Mouse (Mus musculus): ENCODE results near the gene Grin2d. TPM values are rescaled to one million over a fixed set of nuclear protein-coding genes. Genes with fewer than 3 reads are reported as not detected.

Grin2d gene
- total RNA-seq, 2 experiments from 2014 or later = 10.2 to 12.3 TPM

DNA sequence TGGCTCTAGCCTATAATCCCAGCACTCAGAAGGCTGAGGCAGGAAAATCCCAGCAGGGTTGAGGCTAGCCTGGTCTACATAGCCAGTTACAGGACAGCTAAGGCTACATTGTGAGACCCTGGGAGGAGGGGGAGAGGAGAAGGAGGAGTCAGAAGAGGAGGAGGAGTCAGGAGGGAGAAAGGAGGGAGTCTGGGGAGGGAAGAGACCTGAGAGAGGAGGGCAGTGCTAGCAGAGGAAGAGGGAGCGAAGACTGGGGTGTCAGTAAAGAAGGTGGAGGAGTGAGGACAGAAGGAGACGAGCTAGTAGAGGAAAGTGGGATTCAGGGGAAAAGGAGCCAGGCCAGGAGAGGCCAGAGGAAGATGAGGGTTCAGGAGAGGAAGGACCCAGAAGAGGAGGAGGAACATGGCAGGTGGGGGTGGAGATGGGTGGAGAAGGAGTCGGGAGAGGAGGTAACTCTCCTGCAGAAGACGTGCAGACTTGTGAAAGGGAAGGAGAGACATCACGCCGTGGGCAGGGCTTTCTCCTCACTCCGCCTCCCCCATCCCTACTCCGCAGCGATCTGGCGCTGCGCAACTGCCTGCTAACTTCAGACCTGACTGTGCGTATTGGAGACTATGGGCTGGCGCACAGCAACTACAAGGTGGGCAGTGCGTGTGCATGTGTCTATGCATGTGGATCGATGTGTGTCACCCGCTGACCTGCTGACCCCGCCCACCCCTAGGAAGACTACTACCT is 86.3 kb downstream of the Grin2d start:
- peak in 1 of 2 experiments; percentile 27 for DNase-seq (ENCODE audit: low spot score in 2 of 2)
- intact Hi-C loops (cut with DNase I) = no loop called here

GRCm38 (mm10) chr7:45790721-45791120 is 87.5 kb downstream of the Grin2d start:
- no peak for DNase-seq (ENCODE audit: low spot score in 2 of 2)
- intact Hi-C loops (cut with DNase I) = no loop called here

GRCm38 (mm10) chr7:45787642-45788041 is 90.5 kb downstream of the Grin2d start:
- peak in 1 of 2 experiments; percentile 6 for DNase-seq (ENCODE audit: low spot score in 2 of 2)
- intact Hi-C loops (cut with DNase I) = no loop called here

DNA sequence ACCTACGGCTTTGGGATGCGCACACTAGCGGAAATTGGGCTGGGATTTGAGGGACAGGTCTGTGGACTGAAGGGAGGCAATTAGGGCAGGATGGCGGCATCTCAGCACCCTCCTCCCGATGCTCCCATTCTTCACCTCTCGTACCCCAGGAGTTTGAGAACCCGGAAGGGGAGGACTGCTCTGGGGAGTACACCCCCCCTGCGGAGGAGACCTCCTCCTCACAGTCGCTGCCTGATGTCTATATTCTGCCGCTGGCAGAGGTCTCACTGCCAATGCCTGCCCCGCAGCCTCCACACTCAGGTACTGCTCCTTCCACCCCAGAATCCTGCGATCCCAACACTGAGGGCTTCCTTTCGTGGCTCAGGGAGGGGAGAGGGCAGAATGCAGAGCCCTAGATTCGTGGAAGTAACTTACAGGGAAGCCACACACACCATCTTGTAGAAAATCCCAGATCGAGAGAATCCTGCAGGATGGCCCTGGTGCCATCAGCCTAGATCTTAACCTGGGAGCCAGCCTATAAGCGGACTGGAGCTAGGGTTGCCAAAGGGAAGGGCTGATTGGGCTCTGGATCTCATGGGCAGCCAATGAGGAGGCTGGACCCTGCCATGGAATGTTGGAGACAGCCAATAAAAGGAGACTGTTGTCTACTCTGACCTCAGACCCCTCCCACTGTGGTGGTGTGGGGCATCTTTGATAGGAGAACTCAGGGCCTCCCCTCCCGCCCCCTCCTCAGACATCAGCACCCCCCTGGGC is 91.3 kb downstream of the Grin2d start:
- peak in 1 of 2 experiments; percentile 50 for DNase-seq (ENCODE audit: low spot score in 2 of 2)
- intact Hi-C loops (cut with DNase I) = no loop called here

GRCm38 (mm10) chr7:45786136-45786578 is 92.0 kb downstream of the Grin2d start:
- intact Hi-C loops (cut with DNase I) = no loop called here
- peak in 1 of 2 experiments; percentile 34 for DNase-seq (ENCODE audit: low spot score in 2 of 2)

DNA sequence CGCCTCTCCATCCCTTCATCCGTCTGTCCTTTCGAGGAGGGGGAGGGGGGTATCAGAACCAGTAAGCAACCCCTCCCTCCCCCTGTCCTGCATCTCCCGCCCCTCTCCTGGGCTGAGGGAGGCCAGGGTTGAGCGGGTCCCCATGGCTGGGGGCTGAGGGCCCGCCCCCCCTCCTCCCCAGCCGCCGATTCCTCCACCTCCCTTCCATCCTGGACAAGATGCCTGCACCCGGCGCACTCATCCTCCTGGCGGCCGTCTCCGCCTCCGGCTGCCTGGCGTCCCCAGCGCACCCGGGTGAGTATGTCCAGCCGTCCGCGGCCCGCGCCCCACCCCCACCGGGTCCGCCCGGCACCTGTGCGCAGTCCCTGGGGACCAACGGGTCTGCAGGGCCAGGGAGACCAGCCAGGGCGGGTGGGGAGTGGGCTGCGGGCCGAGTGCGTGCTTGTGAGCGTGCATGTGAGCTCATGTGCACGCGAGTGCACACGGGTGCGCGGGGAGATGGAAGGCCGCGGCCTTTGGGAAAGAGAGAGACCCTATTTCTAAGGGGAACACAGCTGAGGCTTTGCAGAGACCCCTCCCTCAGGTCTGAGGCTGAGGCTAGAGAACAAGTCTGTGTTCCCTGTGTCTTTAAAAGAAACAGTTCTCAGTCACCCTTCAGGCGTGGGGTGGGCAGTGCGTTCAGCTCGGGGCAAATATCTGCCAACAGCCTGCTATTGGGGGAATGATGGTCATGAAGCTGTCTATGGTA is 92.6 kb downstream of the Grin2d start:
- intact Hi-C loops (cut with DNase I) = no loop called here
- DNase-seq (ENCODE audit: low spot score in 2 of 2) = no peak

DNA sequence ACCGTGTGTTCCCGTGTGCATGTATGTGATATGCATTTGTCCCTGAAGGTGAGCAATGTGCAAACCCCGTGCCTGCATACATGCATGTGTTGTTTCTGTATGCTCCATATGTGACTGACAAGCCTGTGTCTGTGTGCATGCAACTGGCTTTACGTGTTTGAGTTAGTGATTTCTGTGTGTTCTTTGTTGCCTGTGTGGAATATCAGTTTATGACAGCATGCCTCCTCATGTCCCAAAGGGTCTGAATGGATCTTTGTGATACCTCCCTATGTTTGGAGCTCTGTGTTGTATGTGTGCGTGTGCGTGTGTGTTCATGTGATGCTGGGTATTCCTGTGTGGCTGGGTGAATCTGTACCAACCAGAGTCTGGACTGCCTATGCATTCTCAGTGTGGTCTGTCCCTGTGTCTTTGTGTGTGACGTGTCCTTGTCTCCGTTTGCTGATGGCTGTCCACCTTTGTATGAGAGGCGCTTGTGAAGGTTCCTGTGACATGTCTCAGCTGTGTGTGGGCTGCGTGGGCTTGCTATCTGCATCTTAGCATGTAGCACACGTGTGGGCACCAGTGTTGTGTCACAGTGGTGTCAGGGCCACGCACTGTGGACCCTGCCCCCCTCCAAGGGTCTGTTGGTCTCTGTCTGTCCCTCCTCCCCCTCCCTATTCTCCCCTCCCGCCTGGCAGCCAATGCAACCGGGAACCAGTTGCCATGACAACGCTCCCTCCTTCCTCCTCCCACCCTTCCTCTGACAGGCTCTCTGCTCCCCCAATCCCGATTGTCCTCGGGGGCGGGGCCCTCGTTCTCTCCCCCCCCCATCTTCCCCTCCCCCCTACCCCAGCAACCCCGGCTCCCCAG is 93.4 kb downstream of the Grin2d start, which contains the start of gene Sult2b1:
Gene Sult2b1, minus strand, starts transcription at position 146 of the 849 bp plus-strand sequence.
- peak; percentile 89 for DNase-seq (ENCODE audit: low spot score in 2 of 2)
- intact Hi-C loops (cut with DNase I) = loop anchor here (1.0 kb wide), 1 partner anchor 42 kb away; no protein-coding TSS in a partner anchor

DNA sequence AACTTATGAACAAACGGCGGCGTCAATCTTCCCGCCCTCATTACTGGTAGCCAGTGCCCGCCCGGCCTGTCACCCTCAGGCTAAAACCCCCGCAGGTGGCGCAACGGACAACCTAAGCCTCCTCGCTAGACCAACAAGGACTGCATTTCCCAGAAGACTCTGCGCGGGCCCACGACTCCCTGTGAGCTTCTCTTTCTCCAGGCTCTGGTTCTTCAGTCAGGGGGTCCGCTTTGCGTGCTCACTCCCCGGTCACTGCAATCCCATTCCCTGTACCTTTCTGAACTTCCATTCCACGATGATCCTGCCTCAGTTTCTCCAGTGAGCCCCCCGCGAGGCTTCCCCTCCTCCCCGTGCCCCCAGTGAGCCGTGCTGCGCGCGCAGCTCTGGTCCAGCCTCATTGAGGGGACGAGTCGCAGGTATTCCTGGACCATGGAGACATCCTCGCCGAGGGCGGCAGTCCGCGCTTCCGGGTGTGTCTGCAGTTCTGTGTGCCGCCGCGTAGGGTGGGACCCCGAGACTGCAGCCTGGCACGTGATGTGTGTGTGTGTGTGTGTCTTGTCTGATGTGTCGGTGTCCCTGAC is 94.6 kb downstream of the Grin2d start, which contains the start of gene Lmtk3:
Gene Lmtk3, plus strand, starts transcription at position 228 of the 581 bp plus-strand sequence.
- DNase-seq (ENCODE audit: low spot score in 2 of 2) = peak; percentile 84 to 87
- intact Hi-C loops (cut with DNase I) = loop anchor here (1.0 kb wide), 1 partner anchor 41 kb away; no protein-coding TSS in a partner anchor

GRCm38 (mm10) chr7:45782271-45782670 is 95.9 kb downstream of the Grin2d start:
- intact Hi-C loops (cut with DNase I) = no loop called here
- no peak for DNase-seq (ENCODE audit: low spot score in 2 of 2)

Other genes with a start within 250 kb of the Grin2d start
- 1 to 10 TPM; 4.1 to 5.1 TPM for gene Mamstr, start 238.4 kb downstream of the Grin2d start, total RNA-seq (2021)
- under 1 TPM in 1 of 2 experiments, not detected in 1; 0.63 TPM for gene Fut2, start 212.0 kb downstream of the Grin2d start, total RNA-seq (2021)
- 1 to 10 TPM; 4.2 to 5.7 TPM for gene Ntn5, start 194.4 kb downstream of the Grin2d start, total RNA-seq (2021)
- under 1 TPM; 0.37 to 0.48 TPM for gene Sec1, start 184.0 kb downstream of the Grin2d start, total RNA-seq (2021)
- gene Car11, start 178.5 kb downstream of the Grin2d start, total RNA-seq (2021) = 100 to 1,000 TPM; 209 to 228 TPM
- 100 to 1,000 TPM; 128 to 138 TPM for gene Dbp, start 173.3 kb downstream of the Grin2d start, total RNA-seq (2021)
- 100 to 1,000 TPM; 284 to 337 TPM for gene Rpl18, start 162.9 kb downstream of the Grin2d start, total RNA-seq (2021)
- gene Sphk2, start 160.4 kb downstream of the Grin2d start, total RNA-seq (2021) = 10 to 100 TPM; 29.9 to 30.0 TPM
- gene Fam83e, start 157.2 kb downstream of the Grin2d start, total RNA-seq (2021) = not detected
- gene Spaca4, start 152.6 kb downstream of the Grin2d start, total RNA-seq (2021) = not detected
- gene Lmtk3, start 94.6 kb downstream of the Grin2d start, total RNA-seq (2021) = 100 to 1,000 TPM; 225 to 267 TPM
- 10 to 100 TPM; 11.4 to 13.8 TPM for gene Sult2b1, start 93.7 kb downstream of the Grin2d start, total RNA-seq (2021)
- 100 to 1,000 TPM; 199 to 210 TPM for gene Cyth2, start 63.8 kb downstream of the Grin2d start, total RNA-seq (2021)
- 1 to 10 TPM; 2.3 to 3.0 TPM for gene Kcnj14, start 53.6 kb downstream of the Grin2d start, total RNA-seq (2021)
- 10 to 100 TPM; 19.5 to 21.0 TPM for gene Grwd1, start 47.4 kb downstream of the Grin2d start, total RNA-seq (2021)
- 10 to 100 TPM; 71.0 to 80.0 TPM for gene Kdelr1, start 5.6 kb downstream of the Grin2d start, total RNA-seq (2021)
- gene Syngr4, start 18.3 kb upstream of the Grin2d start, total RNA-seq (2021) = not detected
- 10 to 100 TPM; 21.8 to 22.0 TPM for gene Tmem143, start 18.6 kb upstream of the Grin2d start, total RNA-seq (2021)
- 1 to 10 TPM; 2.9 to 4.1 TPM for gene Emp3, start 43.0 kb upstream of the Grin2d start, total RNA-seq (2021)
- 1 to 10 TPM; 2.3 to 2.9 TPM for gene Ccdc114, start 45.7 kb upstream of the Grin2d start, total RNA-seq (2021)
- 1 to 10 TPM; 1.6 to 3.8 TPM for gene Abcc6, start 151.9 kb upstream of the Grin2d start, total RNA-seq (2021)
- gene Nomo1, start 155.3 kb upstream of the Grin2d start, total RNA-seq (2021) = 100 to 1,000 TPM; 103 to 113 TPM
- 10 to 100 TPM; 41.3 to 44.6 TPM for gene Kcnj11, start 222.4 kb upstream of the Grin2d start, total RNA-seq (2021)